Comparison of ENCODE assay signal across 8 mouse cellular contexts in the genomic region with DNA sequence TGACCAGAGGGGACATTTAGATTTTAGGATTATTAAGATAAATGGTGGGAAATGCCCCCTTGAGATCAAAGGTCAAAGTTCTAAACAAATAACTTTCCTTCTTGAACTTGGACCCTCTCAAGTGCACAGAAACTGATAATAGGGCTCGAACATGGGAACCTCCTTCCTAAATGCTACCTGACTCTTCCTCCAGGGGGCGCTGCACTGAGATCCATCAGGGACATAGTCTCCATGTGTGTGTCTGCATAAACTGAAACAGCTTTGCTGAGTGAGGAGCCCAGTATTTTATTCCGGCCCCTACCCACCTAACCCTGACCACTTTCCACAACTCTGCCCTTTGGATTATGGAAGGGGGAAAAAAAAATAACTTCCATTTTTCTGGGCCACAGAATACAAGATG.
DNase-seq lines count a peak whose midpoint lies in the region; ATAC-seq and TF ChIP-seq lines count a peak whose summit lies in the region.

No protein-coding gene starts in this region.

- TF ChIP-seq CTCF in lung, embryonic 14.5 days (IDR thresholded peaks at IDR 0.05; ENCODE audit: low read depth) = peak; percentile 62
- peak; percentile 51; the same call in 1 of the 2 replicates for TF ChIP-seq CTCF in brain, embryonic 14.5 days (IDR thresholded peaks at IDR 0.05; ENCODE audit: borderline replicate concordance, extremely low read depth, insufficient read depth, insufficient read length)

- TF ChIP-seq POLR2A in brain, embryonic 14.5 days (IDR thresholded peaks at IDR 0.05; ENCODE audit: borderline replicate concordance, extremely low read depth, insufficient read depth, insufficient read length, poor library complexity, severe bottlenecking) = no peak

- H3K9ac ChIP-seq in forebrain, embryonic 14.5 days (ENCODE audit: low read length) = no peak overlapping the region
- no peak overlapping the region for H3K9ac ChIP-seq in lung, embryonic 14.5 days

- H3K9me3 ChIP-seq in forebrain, embryonic 14.5 days (replicated peaks; ENCODE audit: control insufficient read depth, low read length) = no peaks in the 10 kb centered on the region
- no peaks in the 10 kb centered on the region for H3K9me3 ChIP-seq in forebrain, embryonic 10.5 days
- H3K9me3 ChIP-seq in lung, embryonic 14.5 days (ENCODE audit: low read depth, low read length) = no peaks in the 10 kb centered on the region

- no peak overlapping the region for H3K4me2 ChIP-seq in forebrain, embryonic 14.5 days (ENCODE audit: low read length)
- H3K4me2 ChIP-seq in lung, embryonic 14.5 days = no peak overlapping the region

- WGBS in forebrain, embryonic 14.5 days = 63% methylated on average over 3 of the region's 3 CpGs
- 60% methylated on average over 3 of the region's 3 CpGs for WGBS in forebrain, embryonic 10.5 days
- 53% methylated on average over 3 of the region's 3 CpGs for WGBS in lung, embryonic 14.5 days

- no peaks in the 10 kb centered on the region for H3K4me1 ChIP-seq in forebrain, embryonic 14.5 days (ENCODE audit: control insufficient read depth, insufficient read depth, low read length)
- H3K4me1 ChIP-seq in forebrain, embryonic 10.5 days = peaks cover 25% of the 10 kb centered on the region
- H3K4me1 ChIP-seq in lung, embryonic 14.5 days (ENCODE audit: insufficient read depth) = no peaks in the 10 kb centered on the region

- H3K4me3 ChIP-seq in forebrain, embryonic 14.5 days (ENCODE audit: low read depth, low read length) = no peak overlapping the region
- no peak overlapping the region for H3K4me3 ChIP-seq in forebrain, embryonic 10.5 days
- no peak overlapping the region for H3K4me3 ChIP-seq in lung, embryonic 14.5 days (ENCODE audit: low read depth, low read length)

- no peaks in the 10 kb centered on the region for H3K36me3 ChIP-seq in forebrain, embryonic 14.5 days (ENCODE audit: control insufficient read depth, insufficient read depth, low read length)
- peaks cover 18% of the 10 kb centered on the region for H3K36me3 ChIP-seq in forebrain, embryonic 10.5 days (replicated peaks)
- H3K36me3 ChIP-seq in lung, embryonic 14.5 days (ENCODE audit: insufficient read depth) = peaks cover 9% of the 10 kb centered on the region; the same call in 1 of the 2 replicates

- no peak overlapping the region for H3K27ac ChIP-seq in forebrain, embryonic 14.5 days (ENCODE audit: low read depth, low read length)
- no peak overlapping the region for H3K27ac ChIP-seq in forebrain, embryonic 10.5 days
- no peak overlapping the region for H3K27ac ChIP-seq in lung, embryonic 14.5 days (ENCODE audit: low read depth)

- H3K27me3 ChIP-seq in forebrain, embryonic 14.5 days (replicated peaks; ENCODE audit: control insufficient read depth, insufficient read depth, low read length) = no peaks in the 10 kb centered on the region
- H3K27me3 ChIP-seq in forebrain, embryonic 10.5 days (ENCODE audit: poor library complexity, severe bottlenecking) = no peaks in the 10 kb centered on the region
- no peaks in the 10 kb centered on the region for H3K27me3 ChIP-seq in lung, embryonic 14.5 days (ENCODE audit: insufficient read depth, low read length)

- DNase-seq in forebrain, embryonic 14.5 days (ENCODE audit: low spot score) = peak; percentile 11
- DNase-seq in forebrain, embryonic 10.5 days (ENCODE audit: extremely low spot score, low spot score) = no peak
- DNase-seq in lung, embryonic 14.5 days = peak; percentile 60
- no peak for DNase-seq in lung, adult 18-20 months
- no peak for DNase-seq in brain, embryonic 14.5 days (ENCODE audit: low read depth)
- peak; percentile 51 for DNase-seq in retina, embryonic 14.5 days (ENCODE audit: low spot score)
- DNase-seq in frontal cortex, postnatal 10 days (ENCODE audit: low spot score in 2 of 2) = no peak

- ATAC-seq in forebrain, embryonic 14.5 days = no peak
- ATAC-seq in lung, embryonic 14.5 days (ENCODE audit: insufficient read depth) = no peak
- ATAC-seq in erythroid progenitor cell, adult 5-6 weeks (replicated peaks; ENCODE audit: low FRiP score, poor library complexity, severe bottlenecking) = no peak

Comparison
In these comparisons a context has a peak if more than half of its experiments do, and no peak if none do; other contexts are left out.
1. DNase-seq: peak in forebrain, embryonic 14.5 days (single experiment), lung, embryonic 14.5 days (single experiment) and retina, embryonic 14.5 days (single experiment); none in forebrain, embryonic 10.5 days (single experiment), lung, adult 18-20 months (0 of 2), brain, embryonic 14.5 days (single experiment) and frontal cortex, postnatal 10 days (0 of 2).